Mouse (Mus musculus): ENCODE measurements around the gene Pou2f3.
A peak's percentile ranks its signal among the peaks of the same experiment; 100 is the strongest.

DNA sequence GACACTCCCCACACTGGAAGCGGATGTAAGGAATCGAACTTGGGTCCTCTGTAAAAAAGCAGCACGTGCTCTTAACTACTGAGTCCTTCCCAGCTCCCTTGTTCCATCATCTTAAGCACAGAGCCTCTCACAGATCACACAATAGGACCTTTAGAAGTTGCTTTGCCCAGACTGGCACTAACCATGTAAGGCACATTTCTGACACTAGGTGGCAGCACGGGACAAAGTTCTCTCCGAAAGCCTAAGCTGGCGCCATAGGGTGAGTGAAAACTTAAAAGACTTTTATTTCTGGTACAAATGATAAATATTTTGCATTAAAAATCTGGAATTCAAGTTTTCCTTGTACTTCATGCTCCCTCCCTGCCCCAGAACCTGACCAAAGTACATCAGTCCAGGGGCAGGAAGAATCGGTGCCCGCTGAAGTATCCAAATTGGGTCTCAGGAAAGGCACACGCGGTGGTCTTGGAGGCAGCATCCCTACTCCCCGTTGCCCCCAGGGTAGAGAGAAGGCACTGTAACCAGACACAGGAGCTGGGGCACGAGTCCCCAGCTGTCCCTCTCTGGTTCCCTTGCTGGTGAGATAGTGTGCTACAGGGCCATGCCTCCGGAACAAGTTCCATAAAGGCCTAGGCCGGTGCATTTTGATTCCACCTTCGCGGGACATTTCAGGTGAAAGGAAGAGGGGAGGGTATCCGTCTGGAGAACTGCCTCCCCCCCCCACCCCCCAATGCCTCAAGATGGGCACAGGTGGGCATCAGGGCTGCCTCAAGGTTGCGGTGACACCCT is 11.7 kb upstream of the Pou2f3 start:
- TF ChIP-seq CTCF (IDR thresholded peaks at IDR 0.05; ENCODE audit: insufficient read depth, low read length): peak; percentile 88
- TF ChIP-seq POLR2A (IDR thresholded peaks at IDR 0.05; ENCODE audit: borderline replicate concordance, extremely low read depth, low read depth, low read length): no peak
